Mouse (Mus musculus): ENCODE data around the gene Atpaf1.

DNA sequence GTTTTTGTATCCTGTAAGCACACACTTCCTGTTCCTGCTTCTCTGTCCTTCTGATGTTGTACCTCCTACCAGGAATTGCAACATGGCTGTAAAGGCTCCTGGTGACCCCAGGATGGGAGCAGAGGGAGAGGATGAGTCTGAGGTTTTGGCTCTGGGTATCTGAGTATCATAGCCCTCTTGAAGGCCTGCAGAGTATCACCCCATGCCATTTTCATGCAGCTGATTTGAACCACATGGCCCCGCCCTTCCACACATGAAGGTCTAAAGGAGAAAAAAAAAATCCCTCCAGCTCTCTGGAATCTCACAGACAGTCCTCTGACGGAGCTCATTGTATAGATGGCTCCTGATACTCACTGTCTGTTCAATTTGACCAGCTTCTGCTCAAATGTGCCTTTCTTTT, 65.5 kb downstream of the Atpaf1 start:
- TF ChIP-seq CTCF (IDR thresholded peaks at IDR 0.05; ENCODE audit: low read depth) (no peak), EP300 (IDR thresholded peaks at IDR 0.05; ENCODE audit: low read depth) (no peak)
